Mouse (Mus musculus) megakaryocyte, embryonic 14.5 days (primary cell): ENCODE results near the gene Mras.

ENCODE experiments used
- FLI1 ChIP-seq: IDR thresholded peaks from 2 replicates; pipeline ENCODE4 v1.6.1; 2012; ENCODE audit warnings: low read length, inconsistent platforms, mixed read lengths
- GATA1 ChIP-seq: IDR thresholded peaks from 3 replicates; pipeline ENCODE4 v1.6.1; 2012; ENCODE audit warnings: mixed read lengths, low read length, inconsistent platforms, borderline replicate concordance

GRCm38 (mm10) chr9:99464876-99465275, 27.7 kb upstream of the Mras start:
- TF ChIP-seq GATA1 = no peak
- TF ChIP-seq FLI1 = no peak
